Mouse (Mus musculus) limb, embryonic 13.5 days (tissue): ENCODE measurements around the gene Gm20388. TPM values are rescaled to one million over a fixed set of nuclear protein-coding genes. Genes with fewer than 3 reads are reported as not detected.
A peak's percentile ranks its signal among the peaks of the same experiment; 100 is the strongest.

ENCODE experiments used
- ATAC-seq: fragments of 200-750 bp; cut with Nextera tagmentation; 2 replicates; pipeline ENCODE4 v1.8.0; 2017; ENCODE audit warnings: low read depth, moderate number of reproducible peaks, moderate TSS enrichment; ENCODE audit not compliant: low FRiP score
- H3K27ac ChIP-seq: fragments of 300-500 bp; sonication (generic); 2 replicates; pipeline ENCODE4 v1.5.1; 2015; ENCODE audit warnings: inconsistent platforms, mild to moderate bottlenecking, moderate library complexity
- H3K27me3 ChIP-seq: fragments of 300-500 bp; sonication (generic); 2 replicates; pipeline ENCODE4 v1.6.1; 2015; ENCODE audit warnings: mild to moderate bottlenecking, inconsistent platforms
- H3K36me3 ChIP-seq: fragments of 300-500 bp; sonication (generic); 2 replicates; pipeline ENCODE4 v1.6.1; 2015; ENCODE audit warnings: inconsistent platforms, mild to moderate bottlenecking, moderate library complexity
- H3K4me1 ChIP-seq: fragments of 300-500 bp; sonication (generic); 2 replicates; pipeline ENCODE4 v1.6.1; 2015; ENCODE audit warnings: inconsistent platforms
- H3K4me2 ChIP-seq: fragments of 300-500 bp; sonication (generic); replicated peaks from 2 replicates; pipeline ENCODE4 v1.6.1; 2015; ENCODE audit warnings: inconsistent platforms, mild to moderate bottlenecking, moderate library complexity
- H3K4me3 ChIP-seq: fragments of 300-500 bp; sonication (generic); 2 replicates; pipeline ENCODE4 v1.5.1; 2015; ENCODE audit warnings: moderate library complexity, mild to moderate bottlenecking, inconsistent platforms
- H3K9ac ChIP-seq: fragments of 300-500 bp; sonication (generic); 2 replicates; pipeline ENCODE4 v1.6.1; 2015; ENCODE audit warnings: mild to moderate bottlenecking, inconsistent platforms
- H3K9me3 ChIP-seq: fragments of 300-500 bp; sonication (generic); 2 replicates; pipeline ENCODE4 v1.6.1; 2016; ENCODE audit warnings: inconsistent platforms
- WGBS: fragments of 180-500 bp; shearing (Covaris S2); methylation state at CpG from one replicate; pipeline ENCODE4 v1.1.7; 2015; 5-methylcytosine and 5-hydroxymethylcytosine counted together
- polyA plus RNA-seq: library from polyadenylated mRNA; unstranded; fragments of >200 nt; fragmentation: Nextera tagmentation; extraction: Ambion mirVana; gene quantifications from 2 replicates; pipeline ENCODE4 v1.2.1, GENCODE M21; 2015

The Gm20388 gene
- polyA plus RNA-seq, 1 experiment from 2014 or later: 7.1 TPM

DNA sequence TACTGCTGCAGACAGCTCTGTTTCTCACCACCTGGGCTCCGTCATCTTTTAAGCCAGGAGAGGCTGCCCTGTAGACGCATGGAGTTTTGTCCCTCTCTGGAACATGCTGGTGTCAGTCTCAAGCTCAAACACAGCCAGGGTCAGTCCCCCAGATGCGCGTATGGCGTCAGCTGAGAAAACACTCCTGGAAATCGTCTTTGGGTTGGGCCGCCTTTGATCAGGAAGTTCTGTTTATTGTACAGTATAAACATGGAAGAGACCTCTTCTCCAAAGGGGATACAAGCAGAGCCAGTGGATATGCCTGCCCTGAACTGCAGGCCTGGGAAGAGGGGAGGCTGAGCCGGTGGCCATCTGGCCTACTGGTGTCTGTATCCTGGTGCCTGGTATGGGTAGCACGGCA lies 2163.8 kb downstream of the Gm20388 start:
- Histone ChIP-seq H3K9ac (no peak overlapping the region), H3K27me3 (peaks cover 61% of the 10 kb centered on the region), H3K4me3 (no peak overlapping the region), H3K4me1 (peaks cover 19% of the 10 kb centered on the region; the same call in 1 of the 2 replicates), H3K27ac (no peak overlapping the region; the same call in 1 of the 2 replicates), H3K9me3 (no peaks in the 10 kb centered on the region), H3K36me3 (no peaks in the 10 kb centered on the region), H3K4me2 (no peak overlapping the region)
- 45% methylated on average over 9 of the region's 9 CpGs for WGBS
- ATAC-seq: no peak

DNA sequence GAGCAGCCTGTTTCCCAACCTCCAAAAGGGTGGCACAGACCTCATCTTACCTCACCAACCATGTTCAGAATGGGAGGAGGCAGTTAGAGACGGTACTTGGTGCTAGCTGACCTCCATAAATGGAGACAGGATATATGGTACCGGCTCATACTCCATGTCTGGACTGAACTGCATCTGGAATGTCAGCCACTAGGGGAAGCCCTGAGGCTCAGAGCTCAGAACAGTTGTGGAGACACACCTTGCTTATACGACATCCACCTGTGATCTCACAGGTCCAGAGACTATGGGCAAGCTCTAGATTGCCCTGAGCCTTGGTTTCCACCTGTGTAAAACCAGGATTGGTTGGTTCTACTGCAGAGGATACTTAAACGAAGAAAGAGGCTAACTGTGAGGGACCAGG lies 2164.3 kb downstream of the Gm20388 start:
- no peak overlapping the region for H3K4me2 ChIP-seq
- no peak overlapping the region for H3K27ac ChIP-seq
- no peak overlapping the region for H3K4me3 ChIP-seq
- 69% methylated on average over 4 of the region's 4 CpGs for WGBS
- H3K9me3 ChIP-seq: no peaks in the 10 kb centered on the region
- no peak for ATAC-seq
- peaks cover 24% of the 10 kb centered on the region for H3K4me1 ChIP-seq
- no peaks in the 10 kb centered on the region for H3K36me3 ChIP-seq
- H3K9ac ChIP-seq: no peak overlapping the region
- H3K27me3 ChIP-seq: peaks cover 65% of the 10 kb centered on the region

DNA sequence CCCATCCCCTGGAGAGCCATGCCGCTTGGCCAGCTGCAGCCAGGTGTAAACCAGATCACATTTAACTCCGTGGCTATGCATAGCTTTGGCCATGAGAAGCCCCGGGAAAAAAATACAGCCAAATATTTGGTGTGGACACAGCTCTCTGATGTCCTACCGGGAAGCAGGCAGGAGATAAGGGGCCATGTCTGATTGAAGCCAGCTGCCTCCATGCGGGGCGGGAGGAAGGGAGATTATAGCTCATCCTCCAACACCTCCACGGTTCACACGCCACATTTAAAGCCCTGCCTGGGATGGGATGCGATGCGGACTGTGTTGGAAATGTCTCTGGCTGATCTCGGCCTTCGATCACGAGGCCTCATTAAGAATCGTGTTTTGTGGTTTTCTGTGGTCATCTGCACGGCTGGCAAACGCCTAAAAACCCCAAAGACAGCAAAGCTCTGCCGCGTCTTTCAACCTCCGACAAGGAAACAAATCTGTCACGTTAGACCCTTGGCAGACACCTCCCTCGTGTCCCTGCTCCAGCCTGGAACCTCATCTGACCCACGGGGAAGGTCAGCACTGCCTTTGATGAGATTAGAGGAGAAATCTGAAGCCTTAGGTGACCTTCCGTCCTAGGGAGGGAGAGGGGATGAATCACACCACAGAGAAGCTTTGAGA lies 2165.7 kb downstream of the Gm20388 start:
- Histone ChIP-seq H3K4me1 (peaks cover 35% of the 10 kb centered on the region), H3K9me3 (no peaks in the 10 kb centered on the region), H3K36me3 (no peaks in the 10 kb centered on the region), H3K9ac (no peak overlapping the region), H3K4me3 (no peak overlapping the region), H3K27me3 (peaks cover 65% of the 10 kb centered on the region), H3K27ac (no peak overlapping the region), H3K4me2 (0 out of 2 replicates have a peak overlapping the region, but pooled peaks have one; percentile 1)
- 18% methylated on average over 23 of the region's 23 CpGs for WGBS
- no peak for ATAC-seq

DNA sequence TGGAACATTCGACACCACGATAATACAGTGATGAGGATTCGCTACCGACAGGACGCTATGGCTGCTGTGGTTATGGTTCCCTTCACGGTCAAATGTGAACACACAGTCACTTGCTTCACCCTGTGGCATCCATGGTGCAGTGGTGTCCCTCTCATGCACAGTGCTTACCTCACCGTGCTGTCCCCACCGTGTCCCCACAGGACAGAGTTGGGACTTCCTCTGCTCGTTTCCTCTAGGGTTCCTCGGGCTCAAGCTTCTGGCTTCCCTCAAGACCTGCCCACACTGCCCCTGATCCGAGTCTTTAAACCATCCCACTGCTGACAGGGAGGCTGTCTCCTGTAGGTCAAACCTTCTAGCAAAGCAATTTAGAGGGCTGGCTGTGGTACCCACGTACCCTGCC lies 2167.7 kb downstream of the Gm20388 start:
- no peak overlapping the region for H3K4me2 ChIP-seq
- WGBS: 80% methylated on average over 12 of the region's 12 CpGs
- H3K9ac ChIP-seq: no peak overlapping the region
- no peaks in the 10 kb centered on the region for H3K9me3 ChIP-seq
- H3K4me1 ChIP-seq: peaks cover 35% of the 10 kb centered on the region
- H3K27me3 ChIP-seq: peaks cover 59% of the 10 kb centered on the region
- no peak overlapping the region for H3K27ac ChIP-seq
- no peak overlapping the region for H3K4me3 ChIP-seq
- H3K36me3 ChIP-seq: no peaks in the 10 kb centered on the region
- no peak for ATAC-seq

DNA sequence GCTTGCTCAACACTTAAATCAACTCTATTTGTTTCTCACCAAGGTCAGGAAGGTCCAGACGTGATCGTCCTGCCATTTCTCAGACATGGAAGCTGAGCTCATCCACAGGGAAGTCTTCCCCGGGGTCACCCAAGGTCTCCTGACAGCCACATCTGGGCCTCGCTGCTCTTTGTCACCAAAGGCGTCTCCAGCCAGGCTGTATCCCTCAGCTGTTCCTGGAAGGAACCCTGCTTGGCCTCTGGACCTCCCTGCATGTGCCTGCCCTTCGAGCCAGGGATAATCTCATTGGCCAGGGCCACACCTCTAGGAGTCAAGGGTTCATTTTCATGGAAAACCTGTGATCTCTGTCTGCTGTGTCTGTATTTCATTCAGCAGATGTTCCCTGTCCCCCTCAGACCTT lies 2168.5 kb downstream of the Gm20388 start:
- Histone ChIP-seq H3K4me2 (no peak overlapping the region), H3K9me3 (no peaks in the 10 kb centered on the region), H3K36me3 (no peaks in the 10 kb centered on the region), H3K27ac (no peak overlapping the region), H3K9ac (no peak overlapping the region), H3K4me3 (no peak overlapping the region), H3K4me1 (peaks cover 34% of the 10 kb centered on the region), H3K27me3 (peaks cover 51% of the 10 kb centered on the region)
- ATAC-seq: no peak
- 42% methylated on average over 6 of the region's 6 CpGs for WGBS

DNA sequence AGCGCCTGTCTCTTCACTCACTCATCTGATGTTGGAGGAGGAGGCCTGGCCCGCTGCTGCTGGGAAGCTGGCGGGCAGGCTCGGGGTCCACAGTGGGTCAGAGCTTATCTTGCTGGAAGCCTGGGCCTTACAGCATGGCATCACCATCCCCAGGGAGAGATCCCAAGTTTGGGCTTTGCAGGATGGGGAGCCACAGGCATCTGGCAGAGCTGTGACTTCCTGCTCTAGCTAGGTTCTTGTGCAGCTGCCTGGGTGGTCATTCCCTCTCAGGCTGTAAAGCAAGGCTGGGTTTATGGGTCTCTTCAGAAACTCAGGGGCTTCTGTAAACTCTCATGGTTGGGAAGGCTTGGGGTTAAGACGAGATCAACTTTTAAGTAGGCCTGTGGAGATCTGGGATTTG lies 2169.7 kb downstream of the Gm20388 start:
- no peaks in the 10 kb centered on the region for H3K36me3 ChIP-seq
- no peaks in the 10 kb centered on the region for H3K9me3 ChIP-seq
- H3K4me3 ChIP-seq: no peak overlapping the region
- peaks cover 26% of the 10 kb centered on the region for H3K4me1 ChIP-seq
- H3K9ac ChIP-seq: peak overlapping the region; percentile 25; the same call in 1 of the 2 replicates
- 14% methylated on average over 5 of the region's 5 CpGs for WGBS
- 0 out of 2 replicates have a peak overlapping the region, but pooled peaks have one; percentile 23 for H3K4me2 ChIP-seq
- peak; percentile 74; the same call in 1 of the 2 replicates for ATAC-seq
- peaks cover 47% of the 10 kb centered on the region for H3K27me3 ChIP-seq
- H3K27ac ChIP-seq: peak overlapping the region; percentile 6; the same call in 1 of the 2 replicates

DNA sequence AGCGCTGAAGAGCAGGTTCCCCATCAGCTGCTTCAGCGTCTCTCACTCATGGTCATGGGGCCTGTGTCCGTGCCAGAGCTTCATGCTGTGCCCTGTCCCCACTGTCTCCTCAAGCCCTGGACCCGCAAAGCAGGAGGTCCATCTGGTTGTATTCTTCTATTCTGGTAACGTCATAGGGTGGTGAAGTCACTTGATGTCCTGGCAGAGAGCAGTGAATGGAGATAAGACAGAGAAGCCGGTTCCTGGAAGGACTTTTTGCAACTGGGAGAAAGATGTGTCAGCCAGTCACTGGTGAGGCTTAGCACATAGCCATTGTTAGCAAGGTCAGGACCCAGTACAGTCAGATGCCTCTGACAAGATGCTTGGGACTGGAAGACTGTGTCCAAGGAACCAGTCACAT lies 2172.8 kb downstream of the Gm20388 start:
- Histone ChIP-seq H3K27me3 (peaks cover 20% of the 10 kb centered on the region; the same call in 1 of the 2 replicates), H3K27ac (no peak overlapping the region), H3K9ac (no peak overlapping the region), H3K4me2 (no peak overlapping the region), H3K4me1 (peaks cover 25% of the 10 kb centered on the region), H3K36me3 (no peaks in the 10 kb centered on the region), H3K9me3 (no peaks in the 10 kb centered on the region), H3K4me3 (no peak overlapping the region)
- ATAC-seq: no peak
- 88% methylated on average over 6 of the region's 6 CpGs for WGBS

DNA sequence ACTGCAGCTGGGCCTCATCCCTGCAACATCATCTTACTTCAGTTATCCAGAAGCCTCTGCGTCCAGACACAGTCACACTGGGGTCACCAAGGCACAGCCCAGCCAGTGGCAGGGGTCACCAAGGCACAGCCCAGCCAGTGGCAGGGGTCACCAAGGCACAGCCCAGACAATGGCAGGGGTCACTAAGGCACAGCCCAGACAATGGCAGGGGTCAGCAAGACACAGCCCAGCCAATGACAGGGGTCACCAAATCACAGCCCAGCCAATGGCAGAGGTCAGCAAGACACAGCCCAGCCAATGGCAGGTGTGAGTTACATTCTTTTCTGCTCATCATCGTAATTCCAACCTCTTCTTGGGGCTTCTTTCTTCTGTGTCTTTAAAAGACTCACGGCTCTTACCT lies 2173.5 kb downstream of the Gm20388 start:
- Histone ChIP-seq H3K27me3 (peaks cover 13% of the 10 kb centered on the region; the same call in 1 of the 2 replicates), H3K4me3 (no peak overlapping the region), H3K9ac (no peak overlapping the region), H3K27ac (no peak overlapping the region), H3K4me2 (no peak overlapping the region), H3K4me1 (peaks cover 24% of the 10 kb centered on the region), H3K36me3 (no peaks in the 10 kb centered on the region), H3K9me3 (no peaks in the 10 kb centered on the region)
- 78% methylated on average over 3 of the region's 3 CpGs for WGBS
- ATAC-seq: no peak

DNA sequence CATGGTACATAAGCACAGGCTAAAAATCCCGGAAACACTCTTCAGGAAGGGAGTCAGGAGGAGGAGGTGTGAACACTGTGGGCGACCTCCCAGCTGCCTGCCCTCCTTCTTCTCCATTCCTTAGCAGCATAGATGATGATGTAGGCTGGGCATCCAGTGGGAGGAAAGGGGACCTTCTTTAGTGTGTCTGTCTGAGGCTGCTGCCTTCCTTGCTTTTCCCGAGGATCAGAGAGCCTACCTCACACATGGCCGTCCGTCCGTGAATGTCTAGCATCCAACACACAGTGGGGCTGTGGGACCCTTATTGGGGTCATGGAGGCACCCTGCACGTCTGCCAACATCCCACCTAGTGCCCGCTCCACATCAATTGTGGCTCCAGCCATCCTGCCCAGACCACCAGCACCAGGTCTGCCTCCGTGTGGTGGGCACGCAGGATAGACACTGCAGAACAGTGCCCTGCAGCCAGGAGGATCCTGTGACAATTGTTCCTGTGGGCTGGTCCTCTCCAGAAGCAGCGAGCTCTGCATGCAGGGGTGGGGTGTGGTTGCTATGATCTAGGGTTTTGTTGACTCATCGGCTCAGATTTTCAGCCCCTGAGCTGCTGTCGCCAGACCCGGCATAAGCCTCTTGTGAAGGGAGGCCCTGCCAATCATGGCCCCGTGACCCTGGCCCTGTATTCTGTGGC lies 2174.2 kb downstream of the Gm20388 start:
- Histone ChIP-seq H3K9me3 (no peaks in the 10 kb centered on the region), H3K27ac (no peak overlapping the region), H3K4me2 (no peak overlapping the region), H3K9ac (no peak overlapping the region), H3K27me3 (peaks cover 6% of the 10 kb centered on the region; the same call in 1 of the 2 replicates), H3K4me1 (peaks cover 16% of the 10 kb centered on the region), H3K4me3 (no peak overlapping the region), H3K36me3 (no peaks in the 10 kb centered on the region)
- WGBS: 82% methylated on average over 15 of the region's 15 CpGs
- ATAC-seq: no peak

DNA sequence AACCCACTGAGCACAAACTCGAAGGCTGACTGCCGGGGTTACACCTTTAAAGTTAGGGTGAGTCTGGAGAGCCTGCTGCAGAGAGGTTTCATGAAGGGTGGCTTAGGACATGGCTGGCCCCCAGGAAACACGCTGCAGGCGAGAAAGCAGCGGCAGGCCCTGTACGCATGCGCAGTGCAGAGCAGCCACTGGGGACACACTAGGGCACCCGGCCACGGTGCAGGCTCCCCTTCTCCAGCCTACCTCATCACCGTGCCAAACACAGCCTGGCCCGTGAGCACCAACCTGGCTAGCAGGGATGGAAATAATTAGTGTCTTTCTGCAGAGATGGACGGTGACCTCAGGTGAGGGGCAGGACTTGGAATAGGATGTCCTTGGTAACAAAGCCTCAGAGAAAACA lies 2175.4 kb downstream of the Gm20388 start:
- Histone ChIP-seq H3K36me3 (no peaks in the 10 kb centered on the region), H3K4me2 (no peak overlapping the region), H3K9me3 (no peaks in the 10 kb centered on the region), H3K9ac (no peak overlapping the region), H3K4me3 (no peak overlapping the region), H3K27me3 (peaks cover 6% of the 10 kb centered on the region; the same call in 1 of the 2 replicates), H3K27ac (no peak overlapping the region), H3K4me1 (peaks cover 4% of the 10 kb centered on the region; the same call in 1 of the 2 replicates)
- 68% methylated on average over 12 of the region's 12 CpGs for WGBS
- no peak for ATAC-seq

DNA sequence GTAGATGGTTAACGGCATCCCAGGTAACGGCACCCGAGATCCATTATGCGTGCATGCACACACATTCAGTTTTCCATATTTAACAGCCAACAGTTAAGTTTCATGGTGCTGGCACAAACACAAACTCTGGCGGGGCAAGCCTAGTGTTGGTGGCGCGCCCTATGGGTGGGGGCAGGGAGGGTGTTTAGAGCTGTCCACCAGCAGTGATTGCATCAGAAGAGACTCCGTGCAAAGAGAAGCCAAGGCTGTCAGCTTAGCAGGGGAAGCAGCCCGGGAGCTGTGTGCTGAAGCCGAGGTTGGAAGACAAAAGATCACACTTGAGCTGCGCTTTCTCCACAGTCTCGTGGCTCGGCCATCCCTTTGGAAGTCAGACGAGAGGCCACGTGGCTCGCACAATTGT lies 2178.0 kb downstream of the Gm20388 start:
- no peak overlapping the region for H3K4me3 ChIP-seq
- peaks cover 10% of the 10 kb centered on the region; the same call in 1 of the 2 replicates for H3K4me1 ChIP-seq
- H3K27me3 ChIP-seq: peaks cover 6% of the 10 kb centered on the region; the same call in 1 of the 2 replicates
- no peaks in the 10 kb centered on the region for H3K9me3 ChIP-seq
- no peaks in the 10 kb centered on the region for H3K36me3 ChIP-seq
- no peak overlapping the region for H3K27ac ChIP-seq
- ATAC-seq: no peak
- no peak overlapping the region for H3K9ac ChIP-seq
- no peak overlapping the region for H3K4me2 ChIP-seq
- 87% methylated on average over 16 of the region's 16 CpGs for WGBS

DNA sequence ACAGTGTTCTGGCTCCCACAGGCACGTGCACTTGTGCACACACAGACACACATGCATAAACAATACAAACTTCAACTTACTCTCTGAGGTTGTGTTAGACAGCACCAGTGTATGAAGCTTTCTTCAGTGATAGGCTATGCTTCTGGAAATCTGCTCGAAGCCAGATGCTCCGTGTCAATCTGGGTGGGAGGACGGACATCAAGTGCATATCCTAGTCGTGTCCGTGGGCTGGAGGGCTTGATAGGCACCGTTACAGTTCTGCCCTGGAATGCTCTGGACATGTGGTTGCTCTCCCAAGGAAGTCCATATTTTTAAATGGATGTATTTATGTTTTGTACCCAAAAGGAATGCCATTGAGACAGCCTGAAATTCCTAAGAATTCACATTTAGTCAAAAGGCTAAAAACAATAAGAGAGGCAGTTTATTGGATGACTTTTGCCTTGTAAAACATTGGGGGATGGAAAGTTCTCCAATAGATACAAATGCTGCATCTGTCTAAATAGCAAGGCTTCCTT lies 2178.6 kb downstream of the Gm20388 start:
- H3K36me3 ChIP-seq: no peaks in the 10 kb centered on the region

More for the DNA sequence above, 2178.6 kb downstream of the Gm20388 start:
- Histone ChIP-seq H3K27me3 (peaks cover 6% of the 10 kb centered on the region; the same call in 1 of the 2 replicates), H3K9me3 (no peaks in the 10 kb centered on the region), H3K4me3 (no peak overlapping the region), H3K27ac (no peak overlapping the region), H3K9ac (no peak overlapping the region), H3K4me1 (peaks cover 10% of the 10 kb centered on the region; the same call in 1 of the 2 replicates), H3K4me2 (no peak overlapping the region)
- WGBS: 90% methylated on average over 7 of the region's 7 CpGs
- no peak for ATAC-seq
